Mouse (Mus musculus) kidney, postnatal 0 days (tissue): ENCODE data around the gene Extl1. TPM values are rescaled to one million over a fixed set of nuclear protein-coding genes. Genes with fewer than 3 reads are reported as not detected.
A peak's percentile ranks its signal among the peaks of the same experiment; 100 is the strongest.

Source experiments
- ATAC-seq: fragments of 200-750 bp; cut with Nextera tagmentation; replicated peaks from 2 replicates; pipeline ENCODE4 v1.8.0; 2017; ENCODE audit warnings: low read depth, moderate number of reproducible peaks, moderate TSS enrichment, moderate library complexity; ENCODE audit not compliant: low FRiP score
- DNase-seq: peaks from one replicate; pipeline ENCODE4 v3.0.0-alpha.2; 2016; ENCODE audit warnings: low spot score
- H3K27ac ChIP-seq: fragments of 300-500 bp; sonication (generic); 2 replicates; pipeline ENCODE4 v1.5.1; 2014; ENCODE audit warnings: mild to moderate bottlenecking
- H3K27me3 ChIP-seq: fragments of 300-500 bp; sonication (generic); 2 replicates; pipeline ENCODE4 v1.6.1; 2014; ENCODE audit warnings: low read length, mixed read lengths; ENCODE audit not compliant: insufficient read depth
- H3K36me3 ChIP-seq: fragments of 300-500 bp; sonication (generic); 2 replicates; pipeline ENCODE4 v1.6.1; 2014; ENCODE audit warnings: low read length, mixed read lengths; ENCODE audit not compliant: insufficient read depth
- H3K4me1 ChIP-seq: fragments of 300-500 bp; sonication (generic); replicated peaks from 2 replicates; pipeline ENCODE4 v1.6.1; 2014; ENCODE audit warnings: antibody characterized with exemption, low read length, mixed read lengths; ENCODE audit not compliant: insufficient read depth
- H3K4me2 ChIP-seq: fragments of 300-500 bp; sonication (generic); 2 replicates; pipeline ENCODE4 v1.6.1; 2014; ENCODE audit warnings: mild to moderate bottlenecking, low read length, moderate library complexity, mixed read lengths
- H3K4me3 ChIP-seq: fragments of 300-500 bp; sonication (generic); replicated peaks from 2 replicates; pipeline ENCODE4 v1.5.1; 2014; ENCODE audit warnings: low read depth, low read length
- H3K9ac ChIP-seq: fragments of 300-500 bp; sonication (generic); 2 replicates; pipeline ENCODE4 v1.6.1; 2014; ENCODE audit warnings: low read depth, low read length
- H3K9me3 ChIP-seq: fragments of 300-500 bp; sonication (generic); replicated peaks from 2 replicates; pipeline ENCODE4 v1.6.1; 2016; ENCODE audit warnings: low read length, inconsistent platforms, mixed read lengths
- CTCF ChIP-seq: IDR thresholded peaks from 2 replicates; pipeline ENCODE4 v1.5.1; 2016; ENCODE audit warnings: antibody characterized with exemption, low read depth, mild to moderate bottlenecking, moderate library complexity
- WGBS: fragments of 180-500 bp; shearing (Covaris S2); extraction: QIAGEN DNeasy Blood & Tissue Kit; methylation state at CpG from one replicate; pipeline ENCODE4 v1.1.7; 2014; 5-methylcytosine and 5-hydroxymethylcytosine counted together
- polyA plus RNA-seq: library from polyadenylated mRNA; unstranded; fragments of >200 nt; fragmentation: Nextera tagmentation; extraction: Ambion mirVana; gene quantifications from 2 replicates; pipeline ENCODE4 v1.2.1, GENCODE M21; 2015

Extl1 gene
- polyA plus RNA-seq, 1 experiment from 2014 or later, result 0.86 TPM

DNA sequence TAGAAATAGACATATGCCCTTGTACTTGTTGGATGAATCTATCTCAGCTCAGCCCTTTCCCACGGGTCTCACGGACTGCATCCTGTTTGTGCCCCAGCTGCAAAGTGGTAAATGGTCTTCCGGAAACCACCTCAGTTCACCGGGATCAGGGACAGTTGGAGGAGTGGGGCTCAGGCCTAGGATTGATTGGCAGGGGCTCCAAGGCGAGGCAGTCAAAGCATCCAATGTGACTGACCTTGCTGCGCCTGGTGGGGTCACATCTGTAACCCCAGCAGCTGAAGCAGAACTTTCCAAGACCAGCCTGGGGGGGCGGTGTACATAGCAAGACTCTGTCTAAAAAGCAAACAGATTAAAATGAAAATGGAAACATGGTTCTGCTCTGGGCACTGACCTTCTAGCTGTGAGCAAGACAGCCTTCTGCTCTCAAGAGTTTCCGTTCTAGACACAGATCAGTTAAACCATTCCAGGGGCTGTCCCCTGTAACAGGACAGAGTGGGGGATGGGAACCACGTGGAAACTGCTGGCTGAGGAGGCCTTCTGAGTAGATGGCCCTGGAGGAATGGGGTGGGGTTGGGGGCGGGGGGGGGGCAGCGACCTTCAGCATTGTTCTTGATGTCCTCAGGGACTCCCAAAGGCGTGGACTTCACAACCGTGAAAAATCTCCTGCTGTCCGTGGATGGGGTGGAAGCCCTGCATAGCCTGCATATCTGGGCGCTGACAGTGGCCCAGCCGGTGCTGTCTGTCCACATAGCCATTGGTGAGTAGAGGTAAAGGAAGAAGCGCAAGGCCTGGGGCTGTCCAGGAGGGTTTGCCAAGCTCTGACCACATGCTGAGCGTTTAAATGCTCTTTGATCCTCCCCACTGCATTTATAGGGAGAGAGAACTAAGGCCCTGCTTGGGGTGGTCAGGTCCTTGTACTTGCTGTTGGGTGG is 32.1 kb downstream of the Extl1 start:
- no peak overlapping the region for H3K4me2 ChIP-seq
- WGBS, result 32% methylated on average over 17 of the region's 18 CpGs
- H3K9me3 ChIP-seq, result no peaks in the 10 kb centered on the region
- H3K4me3 ChIP-seq, result no peak overlapping the region
- H3K4me1 ChIP-seq, result peaks cover 19% of the 10 kb centered on the region
- H3K9ac ChIP-seq, result no peak overlapping the region
- DNase-seq (peak; percentile 41), ATAC-seq (no peak)
- H3K27ac ChIP-seq, result no peak overlapping the region
- H3K27me3 ChIP-seq, result no peaks in the 10 kb centered on the region
- no peak for TF ChIP-seq CTCF
- H3K36me3 ChIP-seq, result no peaks in the 10 kb centered on the region

DNA sequence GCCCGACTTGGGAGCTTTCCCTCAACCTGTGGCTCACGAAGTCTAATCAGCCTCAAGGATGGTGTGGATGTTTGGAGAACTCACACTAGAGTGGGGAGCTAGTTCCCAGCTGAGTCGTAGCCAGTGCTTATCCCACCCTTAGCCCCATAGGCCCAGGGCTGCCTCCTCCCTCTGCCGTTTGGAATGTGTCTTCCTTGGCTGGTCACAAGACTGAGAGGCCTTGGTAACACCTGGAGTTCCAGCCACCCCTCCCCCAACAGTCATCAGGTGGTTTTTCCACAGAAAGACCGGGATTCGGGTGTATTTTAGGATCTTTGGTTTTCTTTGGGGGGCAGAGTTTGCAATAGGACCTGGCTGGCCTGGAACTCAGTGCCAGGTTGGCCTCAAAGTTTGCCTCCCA is 33.0 kb downstream of the Extl1 start:
- Histone ChIP-seq H3K36me3 (no peaks in the 10 kb centered on the region), H3K4me2 (no peak overlapping the region), H3K9me3 (no peaks in the 10 kb centered on the region), H3K4me1 (peaks cover 10% of the 10 kb centered on the region), H3K27me3 (no peaks in the 10 kb centered on the region), H3K4me3 (no peak overlapping the region), H3K27ac (no peak overlapping the region), H3K9ac (no peak overlapping the region)
- DNase-seq, result no peak
- ATAC-seq, result no peak
- WGBS, result 82% methylated on average over 6 of the region's 6 CpGs
- no peak for TF ChIP-seq CTCF

DNA sequence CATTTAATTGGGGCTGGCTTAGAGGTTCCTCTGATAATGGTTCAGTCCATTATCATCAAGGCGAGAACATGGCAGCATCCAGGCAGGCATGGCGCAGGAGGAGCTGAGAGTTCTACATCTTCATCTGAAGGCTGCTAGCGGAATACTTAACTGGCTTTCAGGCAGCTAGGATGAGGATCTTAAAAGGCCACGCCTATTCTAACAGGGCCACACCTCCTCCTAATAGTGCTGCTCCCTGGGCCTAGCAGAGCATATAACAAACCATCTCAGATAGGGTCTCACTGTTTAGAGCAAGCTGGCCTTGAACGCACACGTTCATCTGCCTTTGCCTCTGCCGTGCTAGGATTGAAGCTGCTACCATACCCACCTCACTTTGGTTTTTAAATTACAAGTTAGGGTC is 33.8 kb downstream of the Extl1 start:
- no peaks in the 10 kb centered on the region for H3K27me3 ChIP-seq
- no peak overlapping the region for H3K4me2 ChIP-seq
- H3K4me1 ChIP-seq, result peaks cover 6% of the 10 kb centered on the region; the same call in 1 of the 2 replicates
- no peak for ATAC-seq
- no peak overlapping the region for H3K27ac ChIP-seq
- H3K4me3 ChIP-seq, result no peak overlapping the region
- no peak for TF ChIP-seq CTCF
- H3K9ac ChIP-seq, result no peak overlapping the region
- WGBS, result 92% methylated on average over 7 of the region's 7 CpGs
- H3K9me3 ChIP-seq, result no peaks in the 10 kb centered on the region
- DNase-seq, result no peak
- H3K36me3 ChIP-seq, result no peaks in the 10 kb centered on the region

DNA sequence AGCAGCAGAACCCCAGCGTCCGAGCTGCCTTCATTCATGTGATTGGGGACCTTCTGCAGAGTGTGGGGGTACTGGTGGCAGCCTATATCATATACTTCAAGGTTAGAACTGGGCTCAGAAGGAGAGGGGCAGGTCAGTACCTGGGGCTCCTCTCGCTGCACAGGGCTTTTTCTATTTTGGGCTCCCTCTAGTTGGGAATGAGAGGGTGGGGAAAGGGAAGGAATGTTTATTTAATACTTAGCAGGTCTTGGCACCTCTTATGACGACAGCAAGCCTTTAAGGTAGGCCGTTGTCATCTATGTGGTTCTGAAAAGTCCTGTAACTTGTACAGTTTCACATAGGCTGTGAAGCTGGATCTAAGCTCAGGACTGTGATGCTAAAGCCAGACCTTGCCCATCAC is 35.1 kb downstream of the Extl1 start:
- no peaks in the 10 kb centered on the region for H3K27me3 ChIP-seq
- peaks cover 6% of the 10 kb centered on the region for H3K4me1 ChIP-seq
- WGBS, result 74% methylated on average over 5 of the region's 5 CpGs
- DNase-seq (no peak), ATAC-seq (no peak)
- no peak overlapping the region for H3K4me3 ChIP-seq
- no peak for TF ChIP-seq CTCF
- no peak overlapping the region for H3K4me2 ChIP-seq
- H3K9ac ChIP-seq, result no peak overlapping the region
- H3K36me3 ChIP-seq, result no peaks in the 10 kb centered on the region
- no peaks in the 10 kb centered on the region for H3K9me3 ChIP-seq
- no peak overlapping the region for H3K27ac ChIP-seq

DNA sequence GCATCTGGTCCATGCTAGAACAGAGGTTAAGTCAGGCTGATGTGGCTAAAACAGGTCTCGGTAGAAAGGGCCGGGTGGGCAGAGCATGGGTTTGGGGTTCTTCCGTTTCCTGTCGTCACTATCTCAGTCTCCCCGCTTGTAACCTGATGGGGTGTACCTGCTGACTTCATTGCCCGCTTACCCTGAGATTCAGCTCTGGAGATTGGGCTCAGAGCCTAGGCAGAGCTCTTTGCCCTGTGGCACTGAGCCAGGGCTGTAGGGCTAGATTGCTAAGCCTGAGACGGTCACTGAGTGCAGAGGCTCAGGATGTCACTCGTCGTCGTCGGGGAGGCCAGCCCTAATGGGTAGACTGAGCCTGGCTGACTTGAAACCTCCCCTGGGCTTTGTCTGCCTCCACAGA is 35.6 kb downstream of the Extl1 start:
- ATAC-seq (no peak), DNase-seq (no peak)
- no peak overlapping the region for H3K4me3 ChIP-seq
- H3K4me1 ChIP-seq, result peaks cover 9% of the 10 kb centered on the region
- H3K27ac ChIP-seq, result no peak overlapping the region
- no peak for TF ChIP-seq CTCF
- H3K36me3 ChIP-seq, result no peaks in the 10 kb centered on the region
- no peak overlapping the region for H3K9ac ChIP-seq
- 69% methylated on average over 11 of the region's 11 CpGs for WGBS
- H3K4me2 ChIP-seq, result no peak overlapping the region
- H3K9me3 ChIP-seq, result no peaks in the 10 kb centered on the region
- H3K27me3 ChIP-seq, result 0 out of 2 replicates have a peak, but pooled peaks cover 5% of the 10 kb centered on the region

DNA sequence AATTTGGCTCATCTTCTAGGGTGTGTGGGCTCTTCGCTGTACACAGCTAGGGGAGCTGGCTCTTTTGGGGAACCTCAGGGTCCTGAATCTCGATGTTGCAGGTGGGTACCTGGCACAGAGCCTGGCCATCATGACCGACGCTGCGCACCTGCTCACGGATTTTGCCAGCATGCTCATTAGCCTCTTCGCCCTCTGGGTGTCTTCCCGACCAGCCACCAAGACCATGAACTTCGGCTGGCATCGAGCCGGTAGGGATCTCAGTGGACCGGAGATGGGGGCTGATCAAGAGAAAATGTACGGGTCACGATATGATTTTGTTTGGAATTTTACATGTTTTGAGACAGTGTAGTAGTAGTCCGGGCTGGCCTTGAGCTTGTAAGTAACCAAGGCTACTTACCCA is 37.8 kb downstream of the Extl1 start:
- WGBS, result 90% methylated on average over 15 of the region's 15 CpGs
- TF ChIP-seq CTCF, result no peak

More for the DNA sequence above, 37.8 kb downstream of the Extl1 start:
- Histone ChIP-seq H3K9me3 (no peaks in the 10 kb centered on the region), H3K4me3 (no peak overlapping the region), H3K27ac (no peak overlapping the region), H3K9ac (no peak overlapping the region), H3K36me3 (no peaks in the 10 kb centered on the region), H3K4me2 (no peak overlapping the region), H3K27me3 (0 out of 2 replicates have a peak, but pooled peaks cover 16% of the 10 kb centered on the region), H3K4me1 (peaks cover 7% of the 10 kb centered on the region)
- no peak for ATAC-seq
- DNase-seq, result no peak
